8 mouse cellular contexts compared by ENCODE assay signal in the genomic region with DNA sequence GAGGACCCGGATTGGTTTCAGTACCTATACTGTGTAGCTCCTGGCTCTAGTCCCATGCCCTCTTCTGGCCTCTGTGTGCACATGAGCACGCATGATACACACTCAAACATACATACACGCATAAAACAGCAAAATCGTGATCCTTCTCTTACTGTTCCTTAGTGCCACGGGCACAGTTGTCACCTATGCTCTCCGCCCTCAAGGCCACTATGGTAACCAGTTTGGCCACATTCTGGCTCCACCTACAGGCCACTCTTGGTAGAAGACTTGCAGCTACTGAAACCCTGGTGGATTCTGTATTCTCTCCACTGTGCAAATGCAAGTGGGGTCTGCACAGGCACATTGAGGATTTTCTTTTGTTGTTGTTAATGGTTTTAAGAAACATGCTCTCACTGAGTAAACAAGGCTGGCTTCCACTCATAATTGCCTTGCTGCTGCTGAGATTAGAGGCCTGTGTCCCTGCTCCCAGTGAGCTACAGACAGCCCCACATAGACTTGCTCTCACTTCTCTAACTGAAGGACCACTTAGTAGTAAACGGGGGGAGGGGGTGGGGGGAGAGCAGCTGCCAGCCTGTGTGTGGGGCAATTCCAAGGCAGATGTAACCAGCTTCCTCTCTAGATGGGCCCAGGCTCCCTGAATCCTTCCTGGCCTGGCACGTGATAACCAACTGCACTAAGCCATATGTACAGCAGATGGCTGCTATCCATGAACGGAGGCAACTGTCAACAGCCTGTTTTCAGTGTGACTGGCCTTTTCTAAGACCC. TPM values are rescaled to one million over a fixed set of nuclear protein-coding genes. Genes with fewer than 3 reads are reported as not detected.
DNase-seq lines count a peak whose midpoint lies in the region; ATAC-seq and TF ChIP-seq lines count a peak whose summit lies in the region.

No protein-coding gene starts in this region.

- peaks cover 8 to 12% of the 10 kb centered on the region in 2 experiments for H3K4me1 ChIP-seq in CH12.LX (ENCODE audit: control insufficient read depth in 1 of 2, insufficient read depth in 2 of 2)
- peaks cover 11% of the 10 kb centered on the region for H3K4me1 ChIP-seq in bone marrow macrophage, adult 2 months (ENCODE audit: control insufficient read depth, insufficient read depth, low read length)
- H3K4me1 ChIP-seq in liver, postnatal 0 days (ENCODE audit: insufficient read depth) = peaks cover 5% of the 10 kb centered on the region; the same call in 1 of the 2 replicates
- H3K4me1 ChIP-seq in neural tube, embryonic 12.5 days = no peaks in the 10 kb centered on the region
- no peaks in the 10 kb centered on the region for H3K4me1 ChIP-seq in stomach, postnatal 0 days (replicated peaks; ENCODE audit: control insufficient read depth, insufficient read depth)

- peaks cover 27 to 47% of the 10 kb centered on the region in 2 experiments for H3K36me3 ChIP-seq in CH12.LX (replicated peaks in 1 of 2; ENCODE audit: control insufficient read depth in 1 of 2, insufficient read depth in 1 of 2, low read length in 1 of 2)
- peaks cover 35% of the 10 kb centered on the region for H3K36me3 ChIP-seq in liver, postnatal 0 days (replicated peaks; ENCODE audit: insufficient read depth, low read length)
- peaks cover 38% of the 10 kb centered on the region for H3K36me3 ChIP-seq in neural tube, embryonic 12.5 days
- peaks cover 15% of the 10 kb centered on the region for H3K36me3 ChIP-seq in stomach, postnatal 0 days (ENCODE audit: control insufficient read depth, insufficient read depth, low read length)

- in situ Hi-C loops in CH12.LX (cut with MboI; ENCODE audit: low pct_ligation_motif_present, low pct_unique_long_range_greater_than_20kb, low sequenced_read_pairs) = loop anchor here (10.0 kb wide), 1 partner anchor 303 kb away; no protein-coding TSS in a partner anchor

- WGBS in liver, postnatal 0 days (ENCODE audit: insufficient replicate concordance) = 33% methylated on average over 9 of the region's 9 CpGs
- WGBS in neural tube, embryonic 12.5 days = 54% methylated on average over 9 of the region's 9 CpGs
- 37% methylated on average over 9 of the region's 9 CpGs for WGBS in stomach, postnatal 0 days

- H3K9ac ChIP-seq in CH12.LX (ENCODE audit: insufficient read depth, low read depth) = no peak overlapping the region
- no peak overlapping the region for H3K9ac ChIP-seq in liver, postnatal 0 days (replicated peaks)
- H3K9ac ChIP-seq in neural tube, embryonic 12.5 days = no peak overlapping the region
- no peak overlapping the region for H3K9ac ChIP-seq in stomach, postnatal 0 days (ENCODE audit: low read length)

- H3K4me3 ChIP-seq in CH12.LX (replicated peaks in 1 of 3; ENCODE audit: low read depth in 2 of 3, low read length in 2 of 3, poor library complexity in 1 of 3) = no peak overlapping the region
- no peak overlapping the region for H3K4me3 ChIP-seq in bone marrow macrophage, adult 2 months (ENCODE audit: insufficient read depth, low read length)
- no peak overlapping the region for H3K4me3 ChIP-seq in liver, postnatal 0 days (ENCODE audit: low read depth, low read length)
- H3K4me3 ChIP-seq in neural tube, embryonic 12.5 days = no peak overlapping the region
- H3K4me3 ChIP-seq in stomach, postnatal 0 days (ENCODE audit: low read depth, low read length) = no peak overlapping the region

- H3K9me3 ChIP-seq in CH12.LX (replicated peaks; ENCODE audit: low read length) = no peaks in the 10 kb centered on the region
- H3K9me3 ChIP-seq in liver, postnatal 0 days (ENCODE audit: low read length) = no peaks in the 10 kb centered on the region
- H3K9me3 ChIP-seq in neural tube, embryonic 12.5 days = no peaks in the 10 kb centered on the region
- no peaks in the 10 kb centered on the region for H3K9me3 ChIP-seq in stomach, postnatal 0 days (ENCODE audit: control insufficient read depth, low read length)

- no peak overlapping the region for H3K27ac ChIP-seq in CH12.LX (ENCODE audit: insufficient read depth, low read depth)
- H3K27ac ChIP-seq in bone marrow macrophage, adult 2 months (ENCODE audit: insufficient read depth, low read depth, low read length) = peak overlapping the region; percentile 53
- H3K27ac ChIP-seq in liver, postnatal 0 days (ENCODE audit: low read depth) = no peak overlapping the region
- no peak overlapping the region for H3K27ac ChIP-seq in neural tube, embryonic 12.5 days
- no peak overlapping the region for H3K27ac ChIP-seq in stomach, postnatal 0 days (replicated peaks)

- peak; percentile 83 to 88 for TF ChIP-seq CTCF in CH12.LX (conservative IDR thresholded peaks at IDR 0.05 in 1 of 2, IDR thresholded peaks at IDR 0.05 in 1 of 2; ENCODE audit: low read depth in 2 of 2, low read length in 2 of 2)
- peak; percentile 79 for TF ChIP-seq CTCF in bone marrow macrophage, adult 2 months (IDR thresholded peaks at IDR 0.05; ENCODE audit: low read depth, low read length)
- peak; percentile 93 for TF ChIP-seq CTCF in liver, postnatal 0 days (IDR thresholded peaks at IDR 0.05; ENCODE audit: low read depth)
- TF ChIP-seq CTCF in stomach, postnatal 0 days (IDR thresholded peaks at IDR 0.05; ENCODE audit: low read depth) = peak; percentile 91

- dilution Hi-C loops in CH12.LX (cut with MboI; ENCODE audit: extremely low pct_ligation_motif_present, extremely low pct_unique_long_range_greater_than_20kb, low sequenced_read_pairs) = no loop called here

- H3K4me2 ChIP-seq in CH12.LX (ENCODE audit: insufficient read depth, low read depth, poor library complexity, severe bottlenecking) = no peak overlapping the region
- no peak overlapping the region for H3K4me2 ChIP-seq in liver, postnatal 0 days (ENCODE audit: low read depth, low read length)
- H3K4me2 ChIP-seq in neural tube, embryonic 12.5 days (replicated peaks) = no peak overlapping the region
- H3K4me2 ChIP-seq in stomach, postnatal 0 days (replicated peaks; ENCODE audit: low read depth) = no peak overlapping the region

- intact Hi-C loops in heart, postnatal 14 days (cut with DNase I) = loop anchor here (5.0 kb wide), 1 partner anchor 291 kb away; no protein-coding TSS in a partner anchor

- no peaks in the 10 kb centered on the region; the same call in 1 of the 2 replicates for H3K79me2 ChIP-seq in CH12.LX (replicated peaks; ENCODE audit: control insufficient read depth, extremely low read depth, insufficient read depth, poor library complexity, severe bottlenecking)

- ATAC-seq in erythroblast, adult 5-6 weeks (replicated peaks; ENCODE audit: low FRiP score, poor library complexity, severe bottlenecking) = peak; percentile 88
- peak; percentile 71 for ATAC-seq in liver, postnatal 0 days
- ATAC-seq in neural tube, embryonic 12.5 days (ENCODE audit: low FRiP score, low read depth) = peak; percentile 50; the same call in 1 of the 2 replicates
- ATAC-seq in stomach, postnatal 0 days (ENCODE audit: low FRiP score, low TSS enrichment) = peak; percentile 78

- TF ChIP-seq EP300 in CH12.LX (IDR thresholded peaks at IDR 0.05; ENCODE audit: low read length) = no peak
- TF ChIP-seq EP300 in liver, postnatal 0 days (IDR thresholded peaks at IDR 0.05; ENCODE audit: low read depth) = no peak
- no peak for TF ChIP-seq EP300 in stomach, postnatal 0 days (optimal IDR thresholded peaks at IDR 0.05)

- H3K27me3 ChIP-seq in CH12.LX (replicated peaks) = no peaks in the 10 kb centered on the region
- no peaks in the 10 kb centered on the region for H3K27me3 ChIP-seq in liver, postnatal 0 days (ENCODE audit: insufficient read depth, low read length)
- no peaks in the 10 kb centered on the region for H3K27me3 ChIP-seq in neural tube, embryonic 12.5 days (replicated peaks)
- no peaks in the 10 kb centered on the region for H3K27me3 ChIP-seq in stomach, postnatal 0 days (ENCODE audit: control insufficient read depth, insufficient read depth, low read length)

- DNase-seq in CH12.LX (ENCODE audit: extremely low read depth) = peak; percentile 66
- peak; percentile 73 to 86 for DNase-seq in heart, postnatal 14 days
- DNase-seq in layer of hippocampus, adult 18-20 months (ENCODE audit: low spot score in 2 of 2) = peak; percentile 44 to 88
- peak; percentile 80 for DNase-seq in liver, postnatal 0 days
- DNase-seq in stomach, postnatal 0 days (ENCODE audit: low spot score) = peak; percentile 84

- no peak for TF ChIP-seq POLR2A in CH12.LX (IDR thresholded peaks at IDR 0.05; ENCODE audit: low read depth, low read length)
- TF ChIP-seq POLR2A in bone marrow macrophage, adult 2 months (IDR thresholded peaks at IDR 0.05; ENCODE audit: borderline replicate concordance, low read depth, low read length) = no peak

- peak; percentile 75 for TF ChIP-seq RAD21 in CH12.LX (IDR thresholded peaks at IDR 0.05; ENCODE audit: low read depth, low read length)

RNA-seq across cellular contexts. Expression of gene Atp5mpl, which starts 8.5 kb away (rescaled TPM):
- 224 and 276 TPM in 2 replicates for total RNA-seq in CH12.LX (2012; rRNA removed)
- 669 and 768 TPM in 2 replicates for total RNA-seq in CH12.LX (2014; rRNA removed)
- 164 and 172 TPM in 2 replicates for polyA plus RNA-seq in CH12.LX (2012; ENCODE audit: insufficient read length, low read depth)
- 335 and 339 TPM in 2 replicates for polyA plus RNA-seq in bone marrow macrophage, adult 2 months (2012; ENCODE audit: insufficient read depth, insufficient read length, missing spikeins)
- total RNA-seq in erythroblast, adult 5-6 weeks (2015; ENCODE audit: low replicate concordance) = 150 and 160 TPM in 2 replicates
- 72.8 and 92.6 TPM in 2 replicates for total RNA-seq in erythroblast, adult 5-6 weeks (2017; ENCODE audit: low replicate concordance)
- 1,000 to 10,000 TPM; 1,406 to 1,431 TPM for total RNA-seq in heart, postnatal 14 days (2021)
- total RNA-seq in layer of hippocampus, adult 18-20 months (2021) = 100 to 1,000 TPM; 341 to 347 TPM
- polyA plus RNA-seq in liver, postnatal 0 days (2015; fragmentation: Nextera tagmentation; extraction: Ambion mirVana) = 676 and 694 TPM in 2 replicates
- polyA plus RNA-seq in neural tube, embryonic 12.5 days (2016; fragmentation: Nextera tagmentation; extraction: Ambion mirVana) = 637 and 665 TPM in 2 replicates
- 814 and 865 TPM in 2 replicates for polyA plus RNA-seq in stomach, postnatal 0 days (2015; fragmentation: Nextera tagmentation; extraction: Ambion mirVana)

RNA-seq across cellular contexts. Expression of gene Tdrd9, which starts 13.1 kb away (rescaled TPM):
- total RNA-seq in CH12.LX (2012; rRNA removed) = not detected in 2 replicates
- total RNA-seq in CH12.LX (2014; rRNA removed) = not detected in 2 replicates
- not detected in 2 replicates for polyA plus RNA-seq in CH12.LX (2012; ENCODE audit: insufficient read length, low read depth)
- polyA plus RNA-seq in bone marrow macrophage, adult 2 months (2012; ENCODE audit: insufficient read depth, insufficient read length, missing spikeins) = not detected in 2 replicates
- total RNA-seq in erythroblast, adult 5-6 weeks (2015; ENCODE audit: low replicate concordance) = not detected in 2 replicates
- not detected in 2 replicates for total RNA-seq in erythroblast, adult 5-6 weeks (2017; ENCODE audit: low replicate concordance)
- total RNA-seq in heart, postnatal 14 days (2021) = 1 to 10 TPM in 1 of 2 experiments, under 1 TPM in 1; 0.17 to 1.1 TPM
- under 1 TPM; 0.25 to 0.52 TPM for total RNA-seq in layer of hippocampus, adult 18-20 months (2021)
- 0.15 and 0.21 TPM in 2 replicates for polyA plus RNA-seq in liver, postnatal 0 days (2015; fragmentation: Nextera tagmentation; extraction: Ambion mirVana)
- polyA plus RNA-seq in neural tube, embryonic 12.5 days (2016; fragmentation: Nextera tagmentation; extraction: Ambion mirVana) = 0.65 and 0.75 TPM in 2 replicates
- 0.01 TPM in 1 of 2 replicates, not detected in the other for polyA plus RNA-seq in stomach, postnatal 0 days (2015; fragmentation: Nextera tagmentation; extraction: Ambion mirVana)

RNA-seq across cellular contexts. Expression of gene Rd3l, which starts 22.8 kb away (rescaled TPM):
- not detected in 2 replicates for total RNA-seq in CH12.LX (2012; rRNA removed)
- total RNA-seq in CH12.LX (2014; rRNA removed) = not detected in 2 replicates
- not detected in 2 replicates for polyA plus RNA-seq in CH12.LX (2012; ENCODE audit: insufficient read length, low read depth)
- polyA plus RNA-seq in bone marrow macrophage, adult 2 months (2012; ENCODE audit: insufficient read depth, insufficient read length, missing spikeins) = not detected in 2 replicates
- total RNA-seq in erythroblast, adult 5-6 weeks (2015; ENCODE audit: low replicate concordance) = not detected in 2 replicates
- not detected in 2 replicates for total RNA-seq in erythroblast, adult 5-6 weeks (2017; ENCODE audit: low replicate concordance)
- under 1 TPM in 1 of 2 experiments, not detected in 1; 0.34 TPM for total RNA-seq in heart, postnatal 14 days (2021)
- under 1 TPM in 1 of 2 experiments, not detected in 1; 0.35 TPM for total RNA-seq in layer of hippocampus, adult 18-20 months (2021)
- polyA plus RNA-seq in liver, postnatal 0 days (2015; fragmentation: Nextera tagmentation; extraction: Ambion mirVana) = not detected in 2 replicates
- not detected in 2 replicates for polyA plus RNA-seq in neural tube, embryonic 12.5 days (2016; fragmentation: Nextera tagmentation; extraction: Ambion mirVana)
- polyA plus RNA-seq in stomach, postnatal 0 days (2015; fragmentation: Nextera tagmentation; extraction: Ambion mirVana) = 0.08 and 0.13 TPM in 2 replicates

RNA-seq across cellular contexts. Expression of gene Ppp1r13b, which starts 50.4 kb away (rescaled TPM):
- total RNA-seq in CH12.LX (2012; rRNA removed) (0.64 and 0.76 TPM in 2 replicates), CH12.LX (2014; rRNA removed) (0.34 and 0.42 TPM in 2 replicates)
- polyA plus RNA-seq in CH12.LX (2012; ENCODE audit: insufficient read length, low read depth) = 1.3 and 2.0 TPM in 2 replicates
- 10.5 and 12.6 TPM in 2 replicates for polyA plus RNA-seq in bone marrow macrophage, adult 2 months (2012; ENCODE audit: insufficient read depth, insufficient read length, missing spikeins)
- 8.3 and 8.6 TPM in 2 replicates for total RNA-seq in erythroblast, adult 5-6 weeks (2015; ENCODE audit: low replicate concordance)
- 13.4 and 20.5 TPM in 2 replicates for total RNA-seq in erythroblast, adult 5-6 weeks (2017; ENCODE audit: low replicate concordance)
- 10 to 100 TPM; 21.1 to 21.5 TPM for total RNA-seq in heart, postnatal 14 days (2021)
- 10 to 100 TPM; 92.7 to 98.4 TPM for total RNA-seq in layer of hippocampus, adult 18-20 months (2021)
- 4.3 and 4.5 TPM in 2 replicates for polyA plus RNA-seq in liver, postnatal 0 days (2015; fragmentation: Nextera tagmentation; extraction: Ambion mirVana)
- 17.7 and 18.3 TPM in 2 replicates for polyA plus RNA-seq in neural tube, embryonic 12.5 days (2016; fragmentation: Nextera tagmentation; extraction: Ambion mirVana)
- polyA plus RNA-seq in stomach, postnatal 0 days (2015; fragmentation: Nextera tagmentation; extraction: Ambion mirVana) = 18.9 and 21.5 TPM in 2 replicates
